Mouse (Mus musculus) midbrain, embryonic 10.5 days (tissue): ENCODE measurements around the gene Dnajc2. TPM values are rescaled to one million over a fixed set of nuclear protein-coding genes. Genes with fewer than 3 reads are reported as not detected.

Experiments
- DNase-seq: peaks from one replicate; pipeline ENCODE4 v3.0.0-alpha.2; 2017; ENCODE audit warnings: low spot score
- H3K27ac ChIP-seq: fragments of 300-500 bp; sonication (generic); replicated peaks from 2 replicates; pipeline ENCODE4 v1.5.1; 2016; ENCODE audit warnings: mild to moderate bottlenecking
- H3K27me3 ChIP-seq: fragments of 300-500 bp; sonication (generic); 2 replicates; pipeline ENCODE4 v1.6.1; 2016; ENCODE audit warnings: low read depth, mild to moderate bottlenecking; ENCODE audit not compliant: poor library complexity, severe bottlenecking
- H3K36me3 ChIP-seq: fragments of 300-500 bp; sonication (generic); 2 replicates; pipeline ENCODE4 v1.6.1; 2016; ENCODE audit warnings: mild to moderate bottlenecking, moderate library complexity
- H3K4me1 ChIP-seq: fragments of 300-500 bp; sonication (generic); 2 replicates; pipeline ENCODE4 v1.6.1; 2016
- H3K4me3 ChIP-seq: fragments of 300-500 bp; sonication (generic); 2 replicates; pipeline ENCODE4 v1.5.1; 2016; ENCODE audit warnings: mild to moderate bottlenecking, moderate library complexity
- H3K9me3 ChIP-seq: fragments of 300-500 bp; sonication (generic); replicated peaks from 2 replicates; pipeline ENCODE4 v1.6.1; 2016; ENCODE audit warnings: mild to moderate bottlenecking
- WGBS: fragments of 180-500 bp; shearing (Covaris S2); methylation state at CpG from one replicate; pipeline ENCODE4 v1.1.7; 2016; 5-methylcytosine and 5-hydroxymethylcytosine counted together
- polyA plus RNA-seq: library from polyadenylated mRNA; unstranded; fragments of >200 nt; fragmentation: Nextera tagmentation; extraction: Ambion mirVana; gene quantifications from 2 replicates; pipeline ENCODE4 v1.2.1, GENCODE M21; 2016

The Dnajc2 gene
- 89.0 and 100 TPM in 2 replicates for polyA plus RNA-seq

GRCm38 (mm10) chr5:21785053-21785452 is at the start of gene Dnajc2, which contains the start of gene Psmc2:
Gene Dnajc2 (minus strand): TSS chr5:21785251.
Gene Psmc2 (plus strand): TSS chr5:21785283.
- under 1% methylated on average over 37 of the region's 37 CpGs for WGBS
- Histone ChIP-seq H3K27ac (peak within 1 kb of the TSS; percentile 93), H3K27me3 (no peaks in the 10 kb centered on the region), H3K4me3 (peak within 1 kb of the TSS; percentile 99), H3K4me1 (peaks cover 40% of the 10 kb centered on the region), H3K36me3 (peaks cover 47% of the 10 kb centered on the region), H3K9me3 (no peaks in the 10 kb centered on the region)
- peak; percentile 88 for DNase-seq

DNA sequence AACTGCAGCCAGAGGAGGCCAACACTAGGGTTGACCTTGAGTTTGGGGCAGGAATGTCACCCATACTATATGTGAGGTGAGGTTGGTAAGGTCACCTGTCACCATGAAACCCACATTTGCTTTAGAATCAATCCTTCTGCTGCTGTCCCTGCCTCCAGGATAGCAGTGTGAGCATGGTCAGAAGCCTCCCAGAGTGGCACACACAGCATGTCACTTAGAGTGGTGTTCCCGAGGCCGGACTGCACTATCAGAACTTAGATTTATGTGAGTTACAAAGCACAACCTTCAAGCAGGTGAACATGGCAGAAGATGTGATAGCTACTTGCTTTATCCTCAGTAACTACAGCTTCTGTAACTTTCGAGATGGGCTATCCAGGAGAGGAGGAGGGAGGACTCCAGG is 46.7 kb upstream of the Dnajc2 start:
- no peak for DNase-seq
- Histone ChIP-seq H3K36me3 (no peaks in the 10 kb centered on the region), H3K4me3 (no peak overlapping the region), H3K4me1 (peaks cover 5% of the 10 kb centered on the region), H3K27ac (no peak overlapping the region), H3K9me3 (no peaks in the 10 kb centered on the region), H3K27me3 (no peaks in the 10 kb centered on the region)
- WGBS: 92% methylated on average over 3 of the region's 3 CpGs

GRCm38 (mm10) chr5:21828855-21829254 is 43.8 kb upstream of the Dnajc2 start:
- Histone ChIP-seq H3K27me3 (no peaks in the 10 kb centered on the region), H3K36me3 (no peaks in the 10 kb centered on the region), H3K4me1 (peaks cover 13% of the 10 kb centered on the region), H3K27ac (no peak overlapping the region), H3K9me3 (no peaks in the 10 kb centered on the region), H3K4me3 (no peak overlapping the region)
- 66% methylated on average over 4 of the region's 4 CpGs for WGBS
- no peak for DNase-seq

- Histone ChIP-seq H3K27ac (no peak overlapping the region), H3K4me1 (peaks cover 13% of the 10 kb centered on the region), H3K36me3 (no peaks in the 10 kb centered on the region), H3K4me3 (no peak overlapping the region), H3K27me3 (no peaks in the 10 kb centered on the region), H3K9me3 (no peaks in the 10 kb centered on the region)
- 16% methylated on average over 6 of the region's 6 CpGs for WGBS
- no peak for DNase-seq
Observed at GRCm38 (mm10) chr5:21827643-21828042, 42.6 kb upstream of the Dnajc2 start.

DNA sequence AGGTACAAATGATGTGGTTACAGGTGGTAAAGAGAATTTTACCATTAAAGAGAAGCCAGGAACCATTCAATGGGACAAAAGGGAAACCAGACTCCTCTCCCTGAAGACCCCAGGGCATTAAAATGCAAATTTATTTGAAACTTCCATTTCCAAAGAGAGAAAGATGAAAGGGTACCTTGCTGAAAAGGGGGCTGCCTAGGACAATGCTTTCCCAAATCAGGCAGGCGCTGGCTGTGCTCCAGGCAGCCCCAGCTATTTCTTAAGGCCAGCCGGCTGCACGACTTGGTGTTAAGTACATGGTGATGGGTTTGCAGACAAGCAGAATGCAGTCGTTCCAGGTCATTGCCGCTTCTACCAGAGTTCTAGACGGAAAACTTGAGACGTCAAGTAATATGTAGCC is 41.3 kb upstream of the Dnajc2 start:
- peaks cover 13% of the 10 kb centered on the region for H3K4me1 ChIP-seq
- DNase-seq: no peak
- no peak overlapping the region for H3K27ac ChIP-seq
- no peak overlapping the region for H3K4me3 ChIP-seq
- no peaks in the 10 kb centered on the region for H3K9me3 ChIP-seq
- H3K36me3 ChIP-seq: no peaks in the 10 kb centered on the region
- 24% methylated on average over 7 of the region's 7 CpGs for WGBS
- H3K27me3 ChIP-seq: no peaks in the 10 kb centered on the region

DNA sequence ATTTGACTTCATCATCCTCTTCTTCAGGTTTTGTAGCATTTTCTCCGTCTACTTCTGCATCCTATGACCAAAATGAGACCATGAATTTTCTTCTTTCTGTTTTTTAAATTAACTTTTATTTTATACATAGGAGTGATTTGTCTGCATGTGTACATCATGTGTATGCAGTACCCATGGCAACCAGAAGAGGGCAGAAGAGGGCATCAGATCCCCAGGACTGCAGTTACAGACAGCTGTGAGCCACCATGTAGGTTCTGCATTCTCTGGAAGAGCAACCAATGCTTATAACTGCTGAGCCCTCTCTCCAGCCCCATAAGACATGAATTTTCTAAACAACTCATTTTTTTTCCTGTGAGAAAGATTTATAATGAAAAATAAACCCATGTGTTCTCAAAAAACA is 28.9 kb upstream of the Dnajc2 start:
- H3K4me3 ChIP-seq: no peak overlapping the region
- 31% methylated on average over 1 of the region's 1 CpGs for WGBS
- no peaks in the 10 kb centered on the region for H3K9me3 ChIP-seq
- H3K36me3 ChIP-seq: no peaks in the 10 kb centered on the region
- no peaks in the 10 kb centered on the region for H3K27me3 ChIP-seq
- peak; percentile 50 for DNase-seq
- H3K4me1 ChIP-seq: no peaks in the 10 kb centered on the region
- H3K27ac ChIP-seq: no peak overlapping the region

DNA sequence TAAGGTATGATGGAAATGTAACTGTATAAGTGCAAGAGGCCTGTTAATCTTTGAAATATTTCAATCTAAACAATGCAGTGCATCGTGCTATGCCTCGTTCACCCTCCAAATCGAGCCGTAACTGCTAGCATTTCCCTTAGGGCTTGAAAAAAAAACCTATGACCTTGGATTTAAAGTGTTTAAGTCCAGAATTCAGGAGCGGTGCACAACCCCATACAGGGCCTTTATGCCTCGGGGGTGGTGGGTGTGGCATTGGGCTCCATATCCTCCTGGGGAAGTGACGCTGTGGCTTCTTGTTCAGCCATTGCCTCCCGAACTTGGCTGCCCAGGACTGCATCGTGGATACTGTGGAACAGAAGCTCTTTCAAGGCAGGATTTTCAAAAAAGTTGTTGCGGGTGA is 25.9 kb upstream of the Dnajc2 start:
- DNase-seq: no peak
- H3K9me3 ChIP-seq: no peaks in the 10 kb centered on the region
- H3K36me3 ChIP-seq: no peaks in the 10 kb centered on the region
- no peaks in the 10 kb centered on the region for H3K4me1 ChIP-seq
- no peak overlapping the region for H3K27ac ChIP-seq
- H3K27me3 ChIP-seq: no peaks in the 10 kb centered on the region
- 84% methylated on average over 10 of the region's 10 CpGs for WGBS
- H3K4me3 ChIP-seq: no peak overlapping the region

- H3K36me3 ChIP-seq: peaks cover 54% of the 10 kb centered on the region
- H3K27me3 ChIP-seq: no peaks in the 10 kb centered on the region
- WGBS: 86% methylated on average over 4 of the region's 4 CpGs
- DNase-seq: no peak
- H3K9me3 ChIP-seq: no peaks in the 10 kb centered on the region
- H3K4me3 ChIP-seq: no peak overlapping the region
- H3K4me1 ChIP-seq: no peaks in the 10 kb centered on the region
- no peak overlapping the region for H3K27ac ChIP-seq
Observed at GRCm38 (mm10) chr5:21804837-21805236, 19.8 kb upstream of the Dnajc2 start.

- H3K4me1 ChIP-seq: no peaks in the 10 kb centered on the region
- DNase-seq: no peak
- H3K27me3 ChIP-seq: no peaks in the 10 kb centered on the region
- peaks cover 65% of the 10 kb centered on the region for H3K36me3 ChIP-seq
- H3K4me3 ChIP-seq: no peak overlapping the region
- no peaks in the 10 kb centered on the region for H3K9me3 ChIP-seq
- no peak overlapping the region for H3K27ac ChIP-seq
- WGBS: 95% methylated on average over 12 of the region's 12 CpGs
Observed at GRCm38 (mm10) chr5:21803691-21804188, 18.7 kb upstream of the Dnajc2 start.

GRCm38 (mm10) chr5:21802907-21803306 is 17.9 kb upstream of the Dnajc2 start:
- DNase-seq: no peak
- no peak overlapping the region for H3K4me3 ChIP-seq
- WGBS: 98% methylated on average over 9 of the region's 9 CpGs
- H3K36me3 ChIP-seq: peaks cover 73% of the 10 kb centered on the region
- H3K4me1 ChIP-seq: no peaks in the 10 kb centered on the region
- H3K9me3 ChIP-seq: no peaks in the 10 kb centered on the region
- no peak overlapping the region for H3K27ac ChIP-seq
- no peaks in the 10 kb centered on the region for H3K27me3 ChIP-seq

DNA sequence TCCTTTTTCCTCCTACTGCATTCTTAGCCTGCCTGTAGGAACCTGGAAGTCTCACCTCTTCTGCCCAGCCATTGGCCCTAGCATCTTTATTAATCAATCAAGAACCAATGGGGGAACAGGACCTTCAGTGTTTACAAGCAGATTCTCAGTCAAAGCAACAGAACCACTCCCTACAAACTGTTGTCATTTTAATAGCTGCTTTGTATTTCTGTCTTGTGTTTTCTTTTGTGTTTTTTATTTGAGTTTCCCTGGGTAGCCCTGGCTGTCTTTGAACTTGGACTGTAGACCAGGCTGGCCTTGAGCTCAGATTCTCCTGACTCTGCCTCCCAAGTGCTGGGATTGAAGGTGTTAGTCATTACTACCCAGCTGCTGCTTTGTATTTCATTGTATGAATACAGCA is 7.1 kb upstream of the Dnajc2 start:
- peaks cover 58% of the 10 kb centered on the region for H3K36me3 ChIP-seq
- H3K4me1 ChIP-seq: peaks cover 23% of the 10 kb centered on the region
- no peaks in the 10 kb centered on the region for H3K9me3 ChIP-seq
- H3K27me3 ChIP-seq: no peaks in the 10 kb centered on the region
- H3K27ac ChIP-seq: no peak overlapping the region
- no peak for DNase-seq
- H3K4me3 ChIP-seq: no peak overlapping the region

DNA sequence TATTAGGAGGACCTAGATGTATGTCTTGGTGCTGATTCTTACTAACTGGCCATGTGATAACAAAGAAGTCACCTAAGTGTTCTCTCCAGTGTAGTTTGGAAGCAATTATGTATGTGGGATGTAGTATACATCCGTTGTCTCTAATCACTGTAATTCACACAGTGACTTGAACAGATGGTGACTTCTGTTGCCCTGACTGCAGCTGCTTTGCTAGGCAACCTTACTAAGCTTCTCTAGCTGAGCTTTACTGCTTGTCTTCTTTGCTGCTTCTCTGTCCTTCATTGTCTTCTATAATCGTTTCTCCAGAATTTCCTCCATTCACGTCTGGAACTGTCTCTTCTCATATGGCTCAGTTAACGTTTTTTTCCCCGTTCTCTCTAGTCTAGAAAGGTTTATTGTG is 4.0 kb upstream of the Dnajc2 start:
- Histone ChIP-seq H3K27me3 (no peaks in the 10 kb centered on the region), H3K27ac (no peak overlapping the region), H3K9me3 (no peaks in the 10 kb centered on the region), H3K36me3 (peaks cover 34% of the 10 kb centered on the region), H3K4me1 (peaks cover 35% of the 10 kb centered on the region), H3K4me3 (no peak overlapping the region)
- WGBS: 87% methylated on average over 5 of the region's 5 CpGs
- DNase-seq: no peak

DNA sequence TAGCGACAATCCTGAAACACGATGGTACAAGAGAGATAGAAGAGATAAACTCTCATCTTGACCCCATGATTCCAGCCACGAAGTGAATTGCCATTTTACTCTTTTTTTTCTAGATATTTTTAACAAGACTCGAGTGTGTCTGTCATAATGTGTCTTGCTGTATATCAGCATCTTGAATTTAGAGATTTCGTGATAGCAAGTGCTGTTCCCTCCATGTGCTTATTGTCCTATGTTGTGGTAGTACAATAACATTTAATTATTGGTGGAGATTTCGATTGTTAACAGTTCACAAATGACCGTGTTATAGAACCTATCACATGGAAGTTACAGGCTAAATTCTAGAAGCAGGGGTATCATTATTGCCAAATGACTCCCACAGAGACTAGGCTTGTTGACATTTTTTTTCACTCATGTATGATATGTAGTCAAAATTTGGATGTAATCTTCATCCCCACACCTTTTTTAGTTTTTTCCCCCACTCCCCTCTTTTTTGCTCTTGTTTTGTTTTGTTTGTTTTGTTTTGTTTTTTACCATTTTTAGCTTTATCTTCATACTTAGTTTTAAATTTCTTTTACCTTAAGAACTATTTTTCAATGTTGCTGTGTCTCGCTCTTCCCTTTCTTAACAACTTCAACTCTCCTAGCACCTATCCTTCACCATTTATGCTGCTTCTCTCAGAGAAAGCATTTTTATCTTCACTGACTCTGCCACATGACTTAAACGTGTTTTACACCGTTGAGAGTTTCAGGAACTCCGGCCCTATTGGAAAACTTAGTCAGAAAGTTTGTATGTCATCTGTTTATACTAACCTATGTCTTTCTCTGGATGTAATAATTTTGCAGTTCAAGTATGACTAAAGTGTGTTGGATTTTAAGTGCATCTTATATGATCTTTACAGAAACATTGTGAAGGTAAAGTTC is 2.4 kb upstream of the Dnajc2 start:
- Histone ChIP-seq H3K4me1 (peaks cover 40% of the 10 kb centered on the region), H3K27me3 (no peaks in the 10 kb centered on the region), H3K4me3 (peak overlapping the region; percentile 88), H3K36me3 (peaks cover 39% of the 10 kb centered on the region), H3K9me3 (no peaks in the 10 kb centered on the region), H3K27ac (peak overlapping the region; percentile 93)
- WGBS: 40% methylated on average over 11 of the region's 11 CpGs
- DNase-seq: no peak
